Mouse (Mus musculus): Measurements from ENCODE around the gene Cyp2b10.
"Not testable (repeated sequence)": the region's sequence is repeated elsewhere in the genome, so short reads cannot be mapped to it uniquely, and the experiment has no call there.

Gene Cyp2b10

GRCm38 (mm10) chr7:25916116-25916515, 18.7 kb downstream of the Cyp2b10 start:
- DNase-seq (ENCODE audit: low spot score) = no peak

GRCm38 (mm10) chr7:25917271-25917670, 19.9 kb downstream of the Cyp2b10 start:
- DNase-seq (ENCODE audit: low spot score) = not testable (repeated sequence)

GRCm38 (mm10) chr7:25919467-25919866, 22.0 kb downstream of the Cyp2b10 start:
- DNase-seq (ENCODE audit: low spot score) = no peak

DNA sequence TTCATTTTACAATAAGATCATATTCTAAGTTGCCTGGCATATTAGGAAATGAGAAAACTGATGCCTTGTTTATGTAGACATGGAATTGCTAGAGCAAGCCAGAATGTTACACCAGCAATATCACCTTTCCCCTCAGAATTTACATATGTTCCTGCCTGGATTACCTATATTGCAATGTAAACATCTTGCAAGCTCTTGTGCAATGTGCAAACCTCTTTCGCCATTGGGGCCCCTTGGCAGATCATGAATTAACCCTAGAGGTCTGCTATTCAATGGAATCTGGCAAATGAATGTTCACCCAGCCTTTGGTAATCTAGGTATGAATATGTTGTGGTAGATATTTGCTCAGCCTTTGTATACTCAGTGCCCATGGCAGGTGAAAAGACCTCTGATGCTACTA, 47.9 kb downstream of the Cyp2b10 start:
- no peak for DNase-seq (ENCODE audit: low spot score)

Data from layer of hippocampus, adult 9-10 months (tissue).